Mouse (Mus musculus): ENCODE results near the gene Eif4a2.
"Not testable (repeated sequence)": the region's sequence is repeated elsewhere in the genome, so short reads cannot be mapped to it uniquely, and the experiment has no call there.

Gene Eif4a2

GRCm38 (mm10) chr16:23107231-23107942 lies at the start of gene Eif4a2:
Gene Eif4a2 (plus strand): TSS chr16:23107444.
- peak; percentile 90 for DNase-seq (ENCODE audit: low spot score)

GRCm38 (mm10) chr16:23057668-23058447 lies 49.4 kb upstream of the Eif4a2 start, which contains the start of gene Kng1:
Gene Kng1 (plus strand): TSS chr16:23057865.
- peak; percentile 80 for DNase-seq (ENCODE audit: low spot score)

GRCm38 (mm10) chr16:23059630-23060029 lies 47.6 kb upstream of the Eif4a2 start:
- DNase-seq (ENCODE audit: low spot score): not testable (repeated sequence)

- DNase-seq (ENCODE audit: low spot score): not testable (repeated sequence)
These were observed 46.4 kb upstream of the Eif4a2 start for GRCm38 (mm10) chr16:23060781-23061325.

- DNase-seq (ENCODE audit: low spot score): not testable (repeated sequence)
These were observed 29.7 kb upstream of the Eif4a2 start for GRCm38 (mm10) chr16:23077516-23077915.

- not testable (repeated sequence) for DNase-seq (ENCODE audit: low spot score)
These were observed 20.1 kb upstream of the Eif4a2 start for GRCm38 (mm10) chr16:23087159-23087558.

GRCm38 (mm10) chr16:23087712-23088111 lies 19.5 kb upstream of the Eif4a2 start:
- not testable (repeated sequence) for DNase-seq (ENCODE audit: low spot score)

GRCm38 (mm10) chr16:23088491-23088890 lies 18.8 kb upstream of the Eif4a2 start:
- DNase-seq (ENCODE audit: low spot score): not testable (repeated sequence)

GRCm38 (mm10) chr16:23091345-23091744 lies 15.9 kb upstream of the Eif4a2 start:
- not testable (repeated sequence) for DNase-seq (ENCODE audit: low spot score)

- no peak for DNase-seq (ENCODE audit: low spot score)
These were observed 13.8 kb upstream of the Eif4a2 start for GRCm38 (mm10) chr16:23093321-23093953.

GRCm38 (mm10) chr16:23094136-23094535 lies 13.1 kb upstream of the Eif4a2 start:
- DNase-seq (ENCODE audit: low spot score): no peak

GRCm38 (mm10) chr16:23095581-23095980 lies 11.7 kb upstream of the Eif4a2 start:
- DNase-seq (ENCODE audit: low spot score): not testable (repeated sequence)

GRCm38 (mm10) chr16:23096886-23097285 lies 10.4 kb upstream of the Eif4a2 start:
- not testable (repeated sequence) for DNase-seq (ENCODE audit: low spot score)

GRCm38 (mm10) chr16:23097290-23098104 lies 9.7 kb upstream of the Eif4a2 start:
- not testable (repeated sequence) for DNase-seq (ENCODE audit: low spot score)

GRCm38 (mm10) chr16:23098105-23098452 lies 9.2 kb upstream of the Eif4a2 start:
- not testable (repeated sequence) for DNase-seq (ENCODE audit: low spot score)

GRCm38 (mm10) chr16:23099632-23100031 lies 7.6 kb upstream of the Eif4a2 start:
- no peak for DNase-seq (ENCODE audit: low spot score)

GRCm38 (mm10) chr16:23100099-23100575 lies 7.1 kb upstream of the Eif4a2 start:
- DNase-seq (ENCODE audit: low spot score): peak; percentile 74

GRCm38 (mm10) chr16:23100613-23101012 lies 6.6 kb upstream of the Eif4a2 start:
- DNase-seq (ENCODE audit: low spot score): no peak

GRCm38 (mm10) chr16:23102340-23103037 lies 4.8 kb upstream of the Eif4a2 start:
- peak; percentile 77 for DNase-seq (ENCODE audit: low spot score)

GRCm38 (mm10) chr16:23103038-23103745 lies 4.1 kb upstream of the Eif4a2 start:
- no peak for DNase-seq (ENCODE audit: low spot score)

All from yolk sac, embryonic 10.5 days (tissue).